Mouse (Mus musculus): ENCODE results near the gene Srp68.

- no peak for TF ChIP-seq TAL1 (IDR thresholded peaks at IDR 0.05; ENCODE audit: low read length)
- TF ChIP-seq GATA1 (IDR thresholded peaks at IDR 0.05; ENCODE audit: low read length): no peak
These were observed 72.9 kb downstream of the Srp68 start for GRCm38 (mm10) chr11:116201151-116201550.

Data from erythroblast, embryonic 14.5 days (primary cell).